Mouse (Mus musculus) kidney, adult 2 months (tissue): ENCODE results near the gene Srrm4. TPM values are rescaled to one million over a fixed set of nuclear protein-coding genes. Genes with fewer than 3 reads are reported as not detected.

Experiments
- DNase-seq: peaks from one replicate; pipeline ENCODE4 v3.0.0; 2021
- H3K27ac ChIP-seq: fragments of 200-500 bp; 2 replicates; pipeline ENCODE4 v1.5.1; 2012; ENCODE audit warnings: low read depth, low read length, control low read depth, inconsistent platforms; ENCODE audit not compliant: insufficient read depth
- H3K27me3 ChIP-seq: fragments of 200-500 bp; replicated peaks from 2 replicates; pipeline ENCODE4 v1.6.1; 2012; ENCODE audit warnings: mild to moderate bottlenecking, moderate library complexity, low read length, inconsistent platforms; ENCODE audit not compliant: control insufficient read depth, insufficient read depth
- H3K36me3 ChIP-seq: fragments of 200-500 bp; 2 replicates; pipeline ENCODE4 v1.6.1; 2012; ENCODE audit warnings: mild to moderate bottlenecking, moderate library complexity, low read length, inconsistent platforms; ENCODE audit not compliant: control insufficient read depth, insufficient read depth
- H3K4me1 ChIP-seq: fragments of 200-500 bp; 2 replicates; pipeline ENCODE4 v1.6.1; 2011; ENCODE audit warnings: low read length; ENCODE audit not compliant: control insufficient read depth, insufficient read depth
- H3K4me3 ChIP-seq: fragments of 200-500 bp; 2 replicates; pipeline ENCODE4 v1.5.1; 2011; ENCODE audit warnings: mild to moderate bottlenecking, low read depth, low read length, control low read depth; ENCODE audit not compliant: insufficient read depth
- CTCF ChIP-seq: fragments of 200-500 bp; conservative IDR thresholded peaks from 2 replicates; pipeline ENCODE4 v1.5.1; 2011; ENCODE audit warnings: low read depth, mild to moderate bottlenecking, control low read depth, low read length, moderate library complexity, mixed read lengths; ENCODE audit not compliant: insufficient read depth, insufficient read length
- POLR2A ChIP-seq: fragments of 200-500 bp; IDR thresholded peaks from one replicate; pipeline ENCODE4 v1.6.1; 2011; ENCODE audit warnings: low read depth, low read length, control low read depth
- WGBS: fragments of 180-500 bp; shearing (Covaris S2); methylation state at CpG from one replicate; pipeline ENCODE4 v1.1.7; 2018; 5-methylcytosine and 5-hydroxymethylcytosine counted together
- polyA plus RNA-seq: library from polyadenylated mRNA; depleted of rRNA; stranded (reverse); fragments of >200 nt; gene quantifications from 2 replicates; pipeline ENCODE4 v1.2.3, GENCODE M21; 2012

Gene Srrm4
- polyA plus RNA-seq, 1 experiment: 0.25 TPM

- 65% methylated on average over 27 of the region's 27 CpGs for WGBS
- DNase-seq: no peak
- TF ChIP-seq CTCF (no peak; the same call in 1 of the 2 replicates), POLR2A (no peak)
- H3K27me3 ChIP-seq: no peaks in the 10 kb centered on the region
- no peak overlapping the region for H3K27ac ChIP-seq
- no peak overlapping the region for H3K4me3 ChIP-seq
- H3K36me3 ChIP-seq: no peaks in the 10 kb centered on the region
- no peaks in the 10 kb centered on the region for H3K4me1 ChIP-seq
These were observed 147.1 kb downstream of the Srrm4 start for GRCm38 (mm10) chr5:116444517-116444916.

GRCm38 (mm10) chr5:116443459-116443940 lies 148.1 kb downstream of the Srrm4 start:
- 76% methylated on average over 8 of the region's 8 CpGs for WGBS
- DNase-seq: no peak
- TF ChIP-seq POLR2A: no peak
- no peak for TF ChIP-seq CTCF
- Histone ChIP-seq H3K4me1 (no peaks in the 10 kb centered on the region), H3K36me3 (no peaks in the 10 kb centered on the region), H3K27me3 (no peaks in the 10 kb centered on the region), H3K4me3 (no peak overlapping the region), H3K27ac (no peak overlapping the region)

DNA sequence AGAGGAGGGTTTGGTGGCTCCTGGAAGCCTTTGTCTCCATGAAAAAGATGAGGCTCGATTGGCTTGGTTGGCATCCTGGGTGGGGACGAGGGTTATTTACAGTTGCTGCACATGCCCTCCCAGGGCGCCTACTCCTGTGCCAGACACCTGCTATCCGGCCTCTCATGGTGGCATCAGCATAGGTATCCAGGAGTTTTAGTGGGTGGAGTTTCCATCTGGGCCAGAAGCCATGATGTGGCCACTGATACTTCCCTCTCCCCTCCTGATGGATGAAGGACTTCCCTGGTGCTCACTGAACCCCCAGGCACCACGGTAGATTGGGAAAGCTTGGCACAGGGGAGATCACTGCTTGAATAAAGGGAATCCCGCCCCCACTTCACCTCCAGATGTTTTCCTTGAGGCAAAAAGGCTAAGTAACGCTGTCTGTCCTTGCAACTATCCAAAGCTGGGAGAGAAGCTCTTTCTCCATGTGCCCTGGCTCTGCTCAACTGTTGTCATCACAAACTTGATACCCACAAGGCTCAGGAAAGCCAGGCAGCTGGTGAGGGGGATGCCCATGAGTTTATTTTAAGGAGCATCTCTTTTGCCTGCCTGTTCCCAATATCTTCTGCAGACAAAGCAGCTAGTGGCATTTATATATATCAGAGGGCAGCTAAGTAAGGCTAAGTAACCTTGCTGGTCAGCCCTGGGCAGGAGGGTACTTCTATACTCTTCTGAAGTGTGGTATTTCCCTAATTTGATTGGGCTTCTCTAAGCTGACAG lies 148.7 kb downstream of the Srrm4 start:
- H3K36me3 ChIP-seq: no peaks in the 10 kb centered on the region
- H3K27ac ChIP-seq: no peak overlapping the region
- DNase-seq: no peak
- H3K27me3 ChIP-seq: no peaks in the 10 kb centered on the region
- H3K4me1 ChIP-seq: no peaks in the 10 kb centered on the region
- H3K4me3 ChIP-seq: no peak overlapping the region
- WGBS: 62% methylated on average over 7 of the region's 7 CpGs
- TF ChIP-seq CTCF (no peak), POLR2A (no peak)

- H3K27me3 ChIP-seq: no peaks in the 10 kb centered on the region
- H3K4me3 ChIP-seq: no peak overlapping the region
- H3K4me1 ChIP-seq: no peaks in the 10 kb centered on the region
- 65% methylated on average over 4 of the region's 4 CpGs for WGBS
- no peaks in the 10 kb centered on the region for H3K36me3 ChIP-seq
- DNase-seq: no peak
- no peak for TF ChIP-seq CTCF
- TF ChIP-seq POLR2A: no peak
- H3K27ac ChIP-seq: no peak overlapping the region
These were observed 151.4 kb downstream of the Srrm4 start for GRCm38 (mm10) chr5:116440251-116440650.

GRCm38 (mm10) chr5:116438328-116438727 lies 153.3 kb downstream of the Srrm4 start:
- Histone ChIP-seq H3K27me3 (no peaks in the 10 kb centered on the region), H3K4me1 (no peaks in the 10 kb centered on the region), H3K36me3 (no peaks in the 10 kb centered on the region), H3K4me3 (no peak overlapping the region), H3K27ac (no peak overlapping the region)
- TF ChIP-seq CTCF (no peak), POLR2A (no peak)
- no peak for DNase-seq
- 30% methylated on average over 4 of the region's 4 CpGs for WGBS

DNA sequence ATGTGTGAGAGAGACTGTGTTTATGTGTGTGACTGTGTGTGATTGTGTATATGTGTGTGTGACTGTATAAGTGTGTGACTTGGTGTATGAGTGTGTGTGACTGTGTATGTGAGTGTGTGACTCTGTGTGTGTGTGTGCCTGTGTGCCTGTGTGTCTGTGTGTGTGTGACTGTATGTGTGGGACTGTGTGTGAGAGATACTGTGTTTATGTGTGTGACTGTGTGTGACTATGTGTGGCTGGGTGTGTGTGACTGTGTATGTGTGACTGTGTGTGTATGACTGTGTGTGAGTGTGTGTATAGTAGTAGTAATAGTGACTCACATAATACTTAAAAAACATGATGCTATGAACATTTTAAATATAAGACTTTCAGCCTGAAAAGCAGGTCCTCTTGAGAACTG lies 155.5 kb downstream of the Srrm4 start:
- Histone ChIP-seq H3K4me1 (no peaks in the 10 kb centered on the region), H3K36me3 (no peaks in the 10 kb centered on the region), H3K27me3 (no peaks in the 10 kb centered on the region), H3K27ac (no peak overlapping the region), H3K4me3 (no peak overlapping the region)
- DNase-seq: no peak
- TF ChIP-seq CTCF (no peak), POLR2A (no peak)

DNA sequence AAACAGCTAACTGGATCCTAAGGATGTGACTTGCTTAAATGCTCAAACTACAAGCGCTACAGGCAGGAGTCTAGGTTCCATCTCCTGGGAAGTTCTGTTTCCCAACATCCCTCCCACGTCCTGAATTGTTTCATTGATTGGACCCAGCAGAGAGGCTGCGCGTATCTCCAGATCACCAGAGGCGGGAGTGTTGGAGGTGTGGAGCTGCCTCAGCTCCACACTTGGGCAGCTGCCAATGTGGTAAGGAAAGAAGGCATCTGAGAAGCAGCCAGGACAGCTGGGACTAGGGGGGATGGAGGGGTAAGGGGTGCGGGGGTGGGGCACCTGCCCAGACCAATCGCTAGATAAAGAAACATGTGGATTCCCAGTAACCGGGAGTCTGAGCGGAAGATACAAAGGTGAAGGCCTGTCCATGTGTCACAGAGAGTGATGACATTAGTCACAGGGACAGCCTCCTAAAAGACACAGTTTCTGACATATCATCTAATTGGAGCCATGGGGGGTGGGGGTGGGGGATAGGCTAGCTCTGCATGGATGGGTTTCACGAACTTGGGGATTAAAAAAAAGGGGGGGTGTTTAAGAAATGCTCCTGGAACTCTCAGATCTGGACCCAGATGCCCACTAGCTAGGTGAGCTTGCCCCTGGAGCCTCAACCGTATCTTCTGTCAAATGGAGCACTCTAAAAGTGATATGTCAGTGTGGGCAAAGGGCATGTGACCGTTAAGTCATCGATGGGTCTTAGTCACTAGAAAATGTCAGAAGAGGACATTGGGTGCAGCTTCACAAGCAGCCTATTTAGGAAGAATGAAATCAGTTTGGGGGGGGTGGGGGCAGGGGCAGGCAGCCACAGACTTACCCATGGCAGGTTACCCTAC lies 156.4 kb downstream of the Srrm4 start:
- no peaks in the 10 kb centered on the region for H3K36me3 ChIP-seq
- DNase-seq: no peak
- TF ChIP-seq CTCF (no peak), POLR2A (no peak)
- H3K4me3 ChIP-seq: no peak overlapping the region
- 63% methylated on average over 13 of the region's 13 CpGs for WGBS
- H3K27ac ChIP-seq: no peak overlapping the region
- no peaks in the 10 kb centered on the region for H3K4me1 ChIP-seq
- H3K27me3 ChIP-seq: no peaks in the 10 kb centered on the region
